Mouse (Mus musculus) C2C12 (cell line): ENCODE measurements around the gene Pex5l. TPM values are rescaled to one million over a fixed set of nuclear protein-coding genes. Genes with fewer than 3 reads are reported as not detected.

Experiments used
- H3K27me3 ChIP-seq: one replicate; pipeline ENCODE4 v1.6.1; 2011; ENCODE audit not compliant: control insufficient read depth, insufficient read depth, insufficient read length
- H3K36me3 ChIP-seq: one replicate; pipeline ENCODE4 v1.6.1; 2011; ENCODE audit not compliant: control insufficient read depth, insufficient read depth
- H3K4me3 ChIP-seq: one replicate; pipeline ENCODE4 v1.5.1; 2011; ENCODE audit warnings: mild to moderate bottlenecking, control low read depth; ENCODE audit not compliant: poor library complexity, insufficient read depth, severe bottlenecking
- H3K79me2 ChIP-seq: one replicate; pipeline ENCODE4 v1.6.1; 2011; ENCODE audit not compliant: control insufficient read depth, insufficient read depth
- H3K79me3 ChIP-seq: one replicate; pipeline ENCODE4 v1.6.1; 2011; ENCODE audit warnings: low read depth, control low read depth
- H3ac ChIP-seq: one replicate; pipeline ENCODE3; 2011; ENCODE audit warnings: low read depth; ENCODE audit not compliant: control insufficient read depth, insufficient read length
- CEBPB ChIP-seq: IDR thresholded peaks from one replicate; pipeline ENCODE4 v1.6.1; 2011; ENCODE audit warnings: low read depth, mild to moderate bottlenecking, control low read depth, moderate library complexity
- CTCF ChIP-seq: IDR thresholded peaks from one replicate; pipeline ENCODE4 v1.5.1; 2011; ENCODE audit not compliant: control insufficient read depth, insufficient read depth, insufficient read length
- FOSL1 ChIP-seq: IDR thresholded peaks from one replicate; pipeline ENCODE4 v1.8.0; 2011; ENCODE audit warnings: mild to moderate bottlenecking, low read length; ENCODE audit not compliant: poor library complexity, insufficient read depth, severe bottlenecking
- MAX ChIP-seq: IDR thresholded peaks from one replicate; pipeline ENCODE4 v1.6.1; 2011; ENCODE audit warnings: mild to moderate bottlenecking, control low read depth
- MYOD1 ChIP-seq: IDR thresholded peaks from one replicate; pipeline ENCODE4 v1.6.1; 2011; ENCODE audit warnings: low read depth; ENCODE audit not compliant: control insufficient read depth, insufficient read length
- MYOG ChIP-seq: IDR thresholded peaks from one replicate; pipeline ENCODE4 v1.6.1; 2011; ENCODE audit not compliant: control insufficient read depth, insufficient read length; ENCODE audit errors: extremely low read depth
- USF1 ChIP-seq: IDR thresholded peaks from one replicate; pipeline ENCODE4 v1.6.1; 2011; ENCODE audit warnings: low read depth, mild to moderate bottlenecking, control low read depth, moderate library complexity
- long read RNA-seq, 2 experiments: library from polyadenylated mRNA; unstranded; transcript quantifications; one replicate each; pipeline ENCODE4 v2.0.0; 2019 to 2020
- polyA plus RNA-seq: library from polyadenylated mRNA; unstranded; fragments of >200 nt; fragmentation: generic; extraction: Trizol; gene quantifications from one replicate; pipeline ENCODE4 v1.2.1, GENCODE M21; 2012; ENCODE audit warnings: missing spikeins

Pex5l gene
- polyA plus RNA-seq, result not detected
- long read RNA-seq, experiment 1, result 0 reads
- long read RNA-seq, experiment 2, result 0 reads

GRCm38 (mm10) chr3:33142901-33143461 is at the start of gene Pex5l:
Gene Pex5l (minus strand): TSS chr3:33143247.
- Histone ChIP-seq H3K4me3 (no peak within 1 kb of the TSS), H3K36me3 (no peaks in the 10 kb centered on the region), H3K79me3 (no peaks in the 10 kb centered on the region), H3K27me3 (no peaks in the 10 kb centered on the region), H3K79me2 (no peaks in the 10 kb centered on the region), H3ac (no peak within 1 kb of the TSS)
- TF ChIP-seq MYOD1, result no peak
- no peak for TF ChIP-seq MAX
- no peak for TF ChIP-seq USF1
- no peak for TF ChIP-seq FOSL1
- no peak for TF ChIP-seq MYOG
- no peak for TF ChIP-seq CEBPB
- no peak for TF ChIP-seq CTCF

GRCm38 (mm10) chr3:33165186-33165585 is 22.1 kb upstream of the Pex5l start:
- Histone ChIP-seq H3K4me3 (no peak overlapping the region), H3K79me2 (no peaks in the 10 kb centered on the region), H3ac (no peak overlapping the region), H3K27me3 (no peaks in the 10 kb centered on the region), H3K79me3 (no peaks in the 10 kb centered on the region), H3K36me3 (no peaks in the 10 kb centered on the region)
- TF ChIP-seq FOSL1 (no peak), MYOG (no peak), CTCF (no peak)

- Histone ChIP-seq H3ac (no peak overlapping the region), H3K79me2 (no peaks in the 10 kb centered on the region), H3K4me3 (no peak overlapping the region), H3K79me3 (no peaks in the 10 kb centered on the region), H3K27me3 (no peaks in the 10 kb centered on the region), H3K36me3 (no peaks in the 10 kb centered on the region)
- TF ChIP-seq FOSL1, result no peak
- no peak for TF ChIP-seq CTCF
- TF ChIP-seq MYOD1, result no peak
- no peak for TF ChIP-seq USF1
Observed at GRCm38 (mm10) chr3:33163821-33164220, 20.8 kb upstream of the Pex5l start.

- no peaks in the 10 kb centered on the region for H3K79me3 ChIP-seq
- H3K4me3 ChIP-seq, result no peak overlapping the region
Observed at GRCm38 (mm10) chr3:33143592-33143991, 545 bp upstream of the Pex5l start.

GRCm38 (mm10) chr3:33142398-33142797 is 649 bp downstream of the Pex5l start:
- H3ac ChIP-seq, result no peak overlapping the region
- H3K27me3 ChIP-seq, result no peaks in the 10 kb centered on the region
- TF ChIP-seq FOSL1, result no peak
- H3K79me2 ChIP-seq, result no peaks in the 10 kb centered on the region
- H3K36me3 ChIP-seq, result no peaks in the 10 kb centered on the region
- H3K79me3 ChIP-seq, result no peaks in the 10 kb centered on the region
- H3K4me3 ChIP-seq, result no peak overlapping the region

More at GRCm38 (mm10) chr3:33143592-33143991, 545 bp upstream of the Pex5l start:
- Histone ChIP-seq H3K36me3 (no peaks in the 10 kb centered on the region), H3ac (no peak overlapping the region), H3K79me2 (no peaks in the 10 kb centered on the region), H3K27me3 (no peaks in the 10 kb centered on the region)
- no peak for TF ChIP-seq FOSL1
- no peak for TF ChIP-seq MYOG
- no peak for TF ChIP-seq MYOD1
- TF ChIP-seq CEBPB, result no peak
- no peak for TF ChIP-seq MAX
- TF ChIP-seq USF1, result no peak
- TF ChIP-seq CTCF, result no peak

GRCm38 (mm10) chr3:33129944-33130343 is 13.1 kb downstream of the Pex5l start:
- no peaks in the 10 kb centered on the region for H3K27me3 ChIP-seq
- TF ChIP-seq CEBPB, result no peak
- TF ChIP-seq FOSL1, result no peak
- TF ChIP-seq MAX, result no peak
- no peak overlapping the region for H3K4me3 ChIP-seq
- H3ac ChIP-seq, result no peak overlapping the region
- H3K36me3 ChIP-seq, result no peaks in the 10 kb centered on the region
- no peaks in the 10 kb centered on the region for H3K79me3 ChIP-seq
- H3K79me2 ChIP-seq, result no peaks in the 10 kb centered on the region

- H3K4me3 ChIP-seq, result no peak overlapping the region
- no peak overlapping the region for H3ac ChIP-seq
- TF ChIP-seq MYOD1 (no peak), CTCF (no peak), USF1 (no peak), MYOG (no peak), FOSL1 (no peak), CEBPB (no peak), MAX (no peak)
- H3K27me3 ChIP-seq, result no peaks in the 10 kb centered on the region
- no peaks in the 10 kb centered on the region for H3K79me3 ChIP-seq
- no peaks in the 10 kb centered on the region for H3K36me3 ChIP-seq
- no peaks in the 10 kb centered on the region for H3K79me2 ChIP-seq
Observed at GRCm38 (mm10) chr3:33124796-33125195, 18.3 kb downstream of the Pex5l start.
